Mouse (Mus musculus): ENCODE results near the gene Gas8. TPM values are rescaled to one million over a fixed set of nuclear protein-coding genes. Genes with fewer than 3 reads are reported as not detected.
"Not testable (repeated sequence)": the region's sequence is repeated elsewhere in the genome, so short reads cannot be mapped to it uniquely, and the experiment has no call there.

Gene Gas8
- total and polyA plus RNA-seq, 2 experiments, result 1.6 to 1.8 TPM

- Histone ChIP-seq H3K27ac (replicated peaks; ENCODE audit: insufficient read depth, low read depth, low read length) (no peak overlapping the region), H3K4me3 (ENCODE audit: insufficient read depth, low read depth, low read length) (no peak overlapping the region), H3K27me3 (ENCODE audit: control insufficient read depth, insufficient read depth, low read length) (peaks cover 11% of the 10 kb centered on the region; the same call in 1 of the 2 replicates), H3K4me1 (ENCODE audit: control insufficient read depth, insufficient read depth, low read length) (peaks cover 5% of the 10 kb centered on the region), H3K36me3 (ENCODE audit: control insufficient read depth, insufficient read depth, low read length) (no peaks in the 10 kb centered on the region), H3K79me2 (ENCODE audit: control insufficient read depth, insufficient read depth, low read length) (no peaks in the 10 kb centered on the region), H3K9ac (ENCODE audit: low read depth, low read length) (no peak overlapping the region)
- no peak for TF ChIP-seq CTCF (IDR thresholded peaks at IDR 0.05; ENCODE audit: low read depth, low read length)
- no peak for TF ChIP-seq POLR2A (IDR thresholded peaks at IDR 0.05; ENCODE audit: extremely low read depth, insufficient read depth, low read length)
- 9% methylated on average over 2 of the region's 2 CpGs for WGBS
- DNase-seq (ENCODE audit: extremely low read depth, low read depth, low spot score), result no peak
Measured at GRCm38 (mm10) chr8:123516596-123516995, 2.0 kb upstream of the Gas8 start.

- H3K4me1 ChIP-seq (ENCODE audit: control insufficient read depth, insufficient read depth, low read length), result peaks cover 5% of the 10 kb centered on the region
- H3K79me2 ChIP-seq (ENCODE audit: control insufficient read depth, insufficient read depth, low read length), result no peaks in the 10 kb centered on the region
- H3K36me3 ChIP-seq (ENCODE audit: control insufficient read depth, insufficient read depth, low read length), result no peaks in the 10 kb centered on the region
- H3K9ac ChIP-seq (ENCODE audit: low read depth, low read length), result no peak overlapping the region
- TF ChIP-seq POLR2A (IDR thresholded peaks at IDR 0.05; ENCODE audit: extremely low read depth, insufficient read depth, low read length) (no peak), CTCF (IDR thresholded peaks at IDR 0.05; ENCODE audit: low read depth, low read length) (no peak)
- no peak overlapping the region for H3K27ac ChIP-seq (replicated peaks; ENCODE audit: insufficient read depth, low read depth, low read length)
- DNase-seq (ENCODE audit: extremely low read depth, low read depth, low spot score), result no peak
- H3K4me3 ChIP-seq (ENCODE audit: insufficient read depth, low read depth, low read length), result no peak overlapping the region
- 46% methylated on average over 10 of the region's 10 CpGs for WGBS
- H3K27me3 ChIP-seq (ENCODE audit: control insufficient read depth, insufficient read depth, low read length), result peaks cover 11% of the 10 kb centered on the region; the same call in 1 of the 2 replicates
Measured at GRCm38 (mm10) chr8:123518172-123518571, 462 bp upstream of the Gas8 start.

GRCm38 (mm10) chr8:123520048-123520447, 1.4 kb downstream of the Gas8 start:
- not testable (repeated sequence) for H3K36me3 ChIP-seq (ENCODE audit: control insufficient read depth, insufficient read depth, low read length); H3K4me1 ChIP-seq (ENCODE audit: control insufficient read depth, insufficient read depth, low read length); H3K9ac ChIP-seq (ENCODE audit: low read depth, low read length); DNase-seq (ENCODE audit: extremely low read depth, low read depth, low spot score); H3K4me3 ChIP-seq (ENCODE audit: insufficient read depth, low read depth, low read length); H3K27me3 ChIP-seq (ENCODE audit: control insufficient read depth, insufficient read depth, low read length); H3K79me2 ChIP-seq (ENCODE audit: control insufficient read depth, insufficient read depth, low read length); H3K27ac ChIP-seq (replicated peaks; ENCODE audit: insufficient read depth, low read depth, low read length)
- 98% methylated on average over 1 of the region's 1 CpGs for WGBS

GRCm38 (mm10) chr8:123527720-123528489, 9.3 kb downstream of the Gas8 start:
- WGBS, result 94% methylated on average over 25 of the region's 25 CpGs
- Histone ChIP-seq H3K27me3 (ENCODE audit: control insufficient read depth, insufficient read depth, low read length) (no peaks in the 10 kb centered on the region), H3K4me3 (ENCODE audit: insufficient read depth, low read depth, low read length) (no peak overlapping the region), H3K4me1 (ENCODE audit: control insufficient read depth, insufficient read depth, low read length) (no peaks in the 10 kb centered on the region), H3K27ac (replicated peaks; ENCODE audit: insufficient read depth, low read depth, low read length) (no peak overlapping the region), H3K79me2 (ENCODE audit: control insufficient read depth, insufficient read depth, low read length) (no peaks in the 10 kb centered on the region), H3K36me3 (ENCODE audit: control insufficient read depth, insufficient read depth, low read length) (peaks cover 16% of the 10 kb centered on the region), H3K9ac (ENCODE audit: low read depth, low read length) (no peak overlapping the region)
- no peak for DNase-seq (ENCODE audit: extremely low read depth, low read depth, low spot score)
- TF ChIP-seq CTCF (IDR thresholded peaks at IDR 0.05; ENCODE audit: low read depth, low read length) (no peak), POLR2A (IDR thresholded peaks at IDR 0.05; ENCODE audit: extremely low read depth, insufficient read depth, low read length) (no peak)

- WGBS, result 92% methylated on average over 9 of the region's 9 CpGs
- Histone ChIP-seq H3K4me3 (ENCODE audit: insufficient read depth, low read depth, low read length) (no peak overlapping the region), H3K79me2 (ENCODE audit: control insufficient read depth, insufficient read depth, low read length) (no peaks in the 10 kb centered on the region), H3K27ac (replicated peaks; ENCODE audit: insufficient read depth, low read depth, low read length) (no peak overlapping the region), H3K36me3 (ENCODE audit: control insufficient read depth, insufficient read depth, low read length) (peaks cover 4% of the 10 kb centered on the region; the same call in 1 of the 2 replicates), H3K27me3 (ENCODE audit: control insufficient read depth, insufficient read depth, low read length) (no peaks in the 10 kb centered on the region), H3K9ac (ENCODE audit: low read depth, low read length) (no peak overlapping the region), H3K4me1 (ENCODE audit: control insufficient read depth, insufficient read depth, low read length) (no peaks in the 10 kb centered on the region)
- no peak for DNase-seq (ENCODE audit: extremely low read depth, low read depth, low spot score)
- TF ChIP-seq CTCF (IDR thresholded peaks at IDR 0.05; ENCODE audit: low read depth, low read length) (no peak), POLR2A (IDR thresholded peaks at IDR 0.05; ENCODE audit: extremely low read depth, insufficient read depth, low read length) (no peak)
Measured at GRCm38 (mm10) chr8:123536242-123536989, 17.8 kb downstream of the Gas8 start.

- TF ChIP-seq CTCF (IDR thresholded peaks at IDR 0.05; ENCODE audit: low read depth, low read length) (no peak), POLR2A (IDR thresholded peaks at IDR 0.05; ENCODE audit: extremely low read depth, insufficient read depth, low read length) (no peak)
- 84% methylated on average over 9 of the region's 10 CpGs for WGBS
- H3K36me3 ChIP-seq (ENCODE audit: control insufficient read depth, insufficient read depth, low read length), result peaks cover 4% of the 10 kb centered on the region; the same call in 1 of the 2 replicates
Measured at GRCm38 (mm10) chr8:123536990-123537380, 18.4 kb downstream of the Gas8 start.

GRCm38 (mm10) chr8:123537641-123538040, 19.0 kb downstream of the Gas8 start:
- not testable (repeated sequence) for DNase-seq (ENCODE audit: extremely low read depth, low read depth, low spot score); H3K9ac ChIP-seq (ENCODE audit: low read depth, low read length); H3K27me3 ChIP-seq (ENCODE audit: control insufficient read depth, insufficient read depth, low read length); H3K4me1 ChIP-seq (ENCODE audit: control insufficient read depth, insufficient read depth, low read length); H3K4me3 ChIP-seq (ENCODE audit: insufficient read depth, low read depth, low read length); H3K79me2 ChIP-seq (ENCODE audit: control insufficient read depth, insufficient read depth, low read length); H3K27ac ChIP-seq (replicated peaks; ENCODE audit: insufficient read depth, low read depth, low read length); H3K36me3 ChIP-seq (ENCODE audit: control insufficient read depth, insufficient read depth, low read length)
- WGBS, result 66% methylated on average over 7 of the region's 14 CpGs

More at GRCm38 (mm10) chr8:123536990-123537380, 18.4 kb downstream of the Gas8 start:
- Histone ChIP-seq H3K9ac (ENCODE audit: low read depth, low read length) (no peak overlapping the region), H3K27ac (replicated peaks; ENCODE audit: insufficient read depth, low read depth, low read length) (no peak overlapping the region), H3K4me3 (ENCODE audit: insufficient read depth, low read depth, low read length) (no peak overlapping the region), H3K4me1 (ENCODE audit: control insufficient read depth, insufficient read depth, low read length) (no peaks in the 10 kb centered on the region), H3K79me2 (ENCODE audit: control insufficient read depth, insufficient read depth, low read length) (no peaks in the 10 kb centered on the region), H3K27me3 (ENCODE audit: control insufficient read depth, insufficient read depth, low read length) (no peaks in the 10 kb centered on the region)
- no peak for DNase-seq (ENCODE audit: extremely low read depth, low read depth, low spot score)

- not testable (repeated sequence) for H3K27me3 ChIP-seq (ENCODE audit: control insufficient read depth, insufficient read depth, low read length); H3K4me1 ChIP-seq (ENCODE audit: control insufficient read depth, insufficient read depth, low read length); H3K36me3 ChIP-seq (ENCODE audit: control insufficient read depth, insufficient read depth, low read length); H3K4me3 ChIP-seq (ENCODE audit: insufficient read depth, low read depth, low read length); DNase-seq (ENCODE audit: extremely low read depth, low read depth, low spot score); H3K27ac ChIP-seq (replicated peaks; ENCODE audit: insufficient read depth, low read depth, low read length); H3K9ac ChIP-seq (ENCODE audit: low read depth, low read length); H3K79me2 ChIP-seq (ENCODE audit: control insufficient read depth, insufficient read depth, low read length)
- no CpG with 5 or more reads among the region's 45 CpGs for WGBS
Measured at GRCm38 (mm10) chr8:123564221-123564620, 45.6 kb downstream of the Gas8 start.
